Mouse (Mus musculus): Measurements from ENCODE around the gene Chst11.

DNA sequence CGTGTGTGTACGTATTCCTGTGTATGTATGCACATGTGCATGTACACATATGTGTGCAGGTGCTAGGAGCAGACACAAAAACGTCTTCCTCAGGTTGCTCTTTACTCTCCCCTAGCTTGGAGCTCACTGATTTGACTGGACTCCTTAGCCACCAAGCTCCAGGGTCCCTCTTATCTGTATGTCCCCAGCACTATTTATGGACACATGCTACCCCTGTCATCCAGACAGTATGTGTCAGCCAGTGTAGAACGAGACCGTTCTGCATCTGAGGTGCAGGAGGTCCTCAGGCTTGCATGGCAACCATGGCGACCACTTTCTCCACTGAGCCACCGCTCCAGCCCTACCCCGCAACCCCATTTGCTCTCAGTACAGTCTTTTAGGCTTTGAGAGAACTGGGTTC is 93.4 kb downstream of the Chst11 start:
- no peak for TF ChIP-seq CTCF (IDR thresholded peaks at IDR 0.05; ENCODE audit: borderline replicate concordance, extremely low read depth, insufficient read depth, insufficient read length)
- TF ChIP-seq POLR2A (IDR thresholded peaks at IDR 0.05; ENCODE audit: borderline replicate concordance, extremely low read depth, insufficient read depth, insufficient read length, poor library complexity, severe bottlenecking), result no peak
